In the genomic region with DNA sequence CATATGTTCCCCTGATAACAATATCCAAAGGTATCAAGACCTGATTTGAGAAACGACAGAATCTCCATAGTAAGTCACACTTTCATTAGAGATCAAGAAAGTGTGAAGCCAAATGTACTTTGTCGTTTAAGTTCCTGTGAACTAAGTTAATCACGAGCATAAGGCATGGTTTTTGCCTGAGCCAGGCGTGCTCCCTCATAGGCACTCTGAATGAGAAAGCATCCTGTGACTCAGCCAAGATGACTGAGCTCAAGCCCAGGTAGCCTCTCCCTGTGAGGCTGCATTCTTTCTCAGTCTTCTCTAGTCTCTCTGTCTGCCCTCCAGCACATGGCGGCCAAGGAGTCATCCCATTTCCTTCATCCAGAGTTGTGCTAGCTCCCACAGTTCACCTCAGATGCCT, we compare ENCODE assay signal across 30 mouse cellular contexts.
DNase-seq lines count a peak whose midpoint lies in the region; ATAC-seq and TF ChIP-seq lines count a peak whose summit lies in the region.
"Had no signal": no experiment of that assay in that cellular context is flagged by ENCODE, and none has a peak within 500 bp of the region (broad histone marks: within the 10 kb centered on the region; RNA-seq: fewer than 3 reads in every experiment).

No protein-coding gene starts in this region.

- TF ChIP-seq POLR2A in brain, embryonic 14.5 days (IDR thresholded peaks at IDR 0.05; ENCODE audit: borderline replicate concordance, extremely low read depth, insufficient read depth, insufficient read length, poor library complexity, severe bottlenecking), result no peak

- H3K36me3 ChIP-seq in forebrain, embryonic 12.5 days (replicated peaks), result no peaks in the 10 kb centered on the region
- H3K36me3 ChIP-seq in forebrain, postnatal 0 days (ENCODE audit: insufficient read depth), result no peaks in the 10 kb centered on the region
- no peaks in the 10 kb centered on the region for H3K36me3 ChIP-seq in forebrain, embryonic 15.5 days
- H3K36me3 ChIP-seq: embryonic facial prominence, embryonic 10.5 days; embryonic facial prominence, embryonic 13.5 days; heart, embryonic 12.5 days; heart, embryonic 15.5 days; hindbrain, embryonic 10.5 days; hindbrain, embryonic 13.5 days; intestine, embryonic 15.5 days had no signal

- no peaks in the 10 kb centered on the region for H3K27me3 ChIP-seq in forebrain, embryonic 12.5 days
- no peaks in the 10 kb centered on the region for H3K27me3 ChIP-seq in forebrain, postnatal 0 days (ENCODE audit: insufficient read depth, low read length)
- no peaks in the 10 kb centered on the region for H3K27me3 ChIP-seq in forebrain, embryonic 15.5 days
- H3K27me3 ChIP-seq: embryonic facial prominence, embryonic 13.5 days; heart, embryonic 12.5 days; heart, embryonic 15.5 days; hindbrain, embryonic 13.5 days; intestine, embryonic 15.5 days had no signal

- H3K27ac ChIP-seq in forebrain, embryonic 12.5 days, result peak overlapping the region; percentile 38; the same call in 1 of the 2 replicates
- H3K27ac ChIP-seq in forebrain, postnatal 0 days (ENCODE audit: low read depth, low read length), result no peak overlapping the region
- H3K27ac ChIP-seq in forebrain, embryonic 15.5 days (replicated peaks), result 0 out of 2 replicates have a peak overlapping the region, but pooled peaks have one; percentile 43
- H3K27ac ChIP-seq: embryonic facial prominence, embryonic 10.5 days; embryonic facial prominence, embryonic 13.5 days; gastrocnemius, adult 2 months; heart, embryonic 15.5 days; hindbrain, embryonic 10.5 days; hindbrain, embryonic 13.5 days; intestine, embryonic 15.5 days had no signal

- WGBS in forebrain, embryonic 12.5 days, result 89% methylated on average over 5 of the region's 5 CpGs
- WGBS in forebrain, postnatal 0 days, result 63% methylated on average over 5 of the region's 5 CpGs
- 59% methylated on average over 5 of the region's 5 CpGs for WGBS in forebrain, embryonic 15.5 days

- peak; percentile 11; the same call in 1 of the 2 replicates for ATAC-seq in forebrain, embryonic 12.5 days (ENCODE audit: low FRiP score)
- no peak for ATAC-seq in forebrain, postnatal 0 days
- peak; percentile 71 for ATAC-seq in forebrain, embryonic 15.5 days (replicated peaks)
- ATAC-seq: CD4-positive, CD25-positive, alpha-beta regulatory T cell, adult 4 months; hindbrain, embryonic 16.5 days; intestine, embryonic 15.5 days had no signal

- TF ChIP-seq CTCF in forebrain, postnatal 0 days (IDR thresholded peaks at IDR 0.05; ENCODE audit: low read depth), result no peak
- no peak for TF ChIP-seq CTCF in brain, embryonic 14.5 days (IDR thresholded peaks at IDR 0.05; ENCODE audit: borderline replicate concordance, extremely low read depth, insufficient read depth, insufficient read length)

- no peak for DNase-seq in forebrain, postnatal 0 days
- peak; percentile 3 for DNase-seq in Muller cell, postnatal 12 days (ENCODE audit: inconsistent ontology term)
- DNase-seq in brain, embryonic 14.5 days (ENCODE audit: low read depth), result peak; percentile 51
- no peak for DNase-seq in natural killer cell, adult 2 months (ENCODE audit: low spot score in 2 of 2)
- no peak for DNase-seq in thymus, postnatal 10 days (ENCODE audit: low spot score in 2 of 2)
- DNase-seq: adrenal gland, postnatal 10 days; adrenal gland, postnatal 36 days; cerebellum, adult 11-12 months; cerebellum, adult 8-10 months; cerebellum, postnatal 10 days; cerebellum, postnatal 36 days; embryo, embryonic 11 days; gastrocnemius, adult 2 months; gastrocnemius, postnatal 14 days; heart, adult 18-20 months; heart, postnatal 10 days; heart, postnatal 36 days; kidney, adult 11 months had no signal

- H3K4me2 ChIP-seq in forebrain, embryonic 12.5 days, result no peak overlapping the region
- no peak overlapping the region for H3K4me2 ChIP-seq in forebrain, postnatal 0 days (ENCODE audit: low read depth)
- peak overlapping the region; percentile 28; the same call in 1 of the 2 replicates for H3K4me2 ChIP-seq in forebrain, embryonic 15.5 days (replicated peaks)
- H3K4me2 ChIP-seq: embryonic facial prominence, embryonic 13.5 days; heart, embryonic 12.5 days; heart, embryonic 15.5 days; hindbrain, embryonic 13.5 days; intestine, embryonic 15.5 days had no signal

- H3K4me3 ChIP-seq in forebrain, embryonic 12.5 days (replicated peaks), result no peak overlapping the region
- no peak overlapping the region for H3K4me3 ChIP-seq in forebrain, postnatal 0 days (ENCODE audit: low read depth, low read length)
- no peak overlapping the region for H3K4me3 ChIP-seq in forebrain, embryonic 15.5 days
- H3K4me3 ChIP-seq: embryonic facial prominence, embryonic 10.5 days; embryonic facial prominence, embryonic 13.5 days; erythroblast, embryonic 14.5 days; gastrocnemius, adult 2 months; heart, embryonic 12.5 days; heart, embryonic 15.5 days; hindbrain, embryonic 10.5 days; hindbrain, embryonic 13.5 days; intestine, embryonic 15.5 days had no signal

- H3K9me3 ChIP-seq in forebrain, embryonic 12.5 days, result no peaks in the 10 kb centered on the region
- no peaks in the 10 kb centered on the region for H3K9me3 ChIP-seq in forebrain, postnatal 0 days (ENCODE audit: low read length)
- H3K9me3 ChIP-seq in forebrain, embryonic 15.5 days, result no peaks in the 10 kb centered on the region
- H3K9me3 ChIP-seq: embryonic facial prominence, embryonic 10.5 days; embryonic facial prominence, embryonic 13.5 days; heart, embryonic 12.5 days; heart, embryonic 15.5 days; hindbrain, embryonic 10.5 days; hindbrain, embryonic 13.5 days; intestine, embryonic 15.5 days had no signal

- no peak overlapping the region for H3K9ac ChIP-seq in forebrain, embryonic 12.5 days
- H3K9ac ChIP-seq in forebrain, postnatal 0 days, result no peak overlapping the region
- H3K9ac ChIP-seq in forebrain, embryonic 15.5 days (replicated peaks), result no peak overlapping the region
- H3K9ac ChIP-seq: embryonic facial prominence, embryonic 13.5 days; heart, embryonic 12.5 days; heart, embryonic 15.5 days; hindbrain, embryonic 13.5 days; intestine, embryonic 15.5 days had no signal

- no peaks in the 10 kb centered on the region for H3K4me1 ChIP-seq in forebrain, embryonic 12.5 days
- no peaks in the 10 kb centered on the region for H3K4me1 ChIP-seq in forebrain, postnatal 0 days (ENCODE audit: insufficient read depth)
- peaks cover 4% of the 10 kb centered on the region; the same call in 1 of the 2 replicates for H3K4me1 ChIP-seq in forebrain, embryonic 15.5 days
- H3K4me1 ChIP-seq: embryonic facial prominence, embryonic 10.5 days; embryonic facial prominence, embryonic 13.5 days; heart, embryonic 12.5 days; heart, embryonic 15.5 days; hindbrain, embryonic 10.5 days; hindbrain, embryonic 13.5 days; intestine, embryonic 15.5 days had no signal

Comparison
In these comparisons a context has a peak if more than half of its experiments do, and no peak if none do; other contexts are left out.
1. DNase-seq: peak in Muller cell, postnatal 12 days (single experiment) and brain, embryonic 14.5 days (single experiment); none in forebrain, postnatal 0 days (single experiment), natural killer cell, adult 2 months (0 of 2) and thymus, postnatal 10 days (0 of 2).